Mouse (Mus musculus): ENCODE data around the gene Terb2. TPM values are rescaled to one million over a fixed set of nuclear protein-coding genes. Genes with fewer than 3 reads are reported as not detected.
A peak's percentile ranks its signal among the peaks of the same experiment; 100 is the strongest.

Gene Terb2
- not detected for total RNA-seq (2021)
- long read RNA-seq, experiment 1 = 0 reads
- long read RNA-seq, experiment 2 = 0 reads

GRCm38 (mm10) chr2:122186106-122186505 is at the start of gene Terb2, which contains the start of gene Patl2:
Gene Terb2 (plus strand): TSS chr2:122186272.
Gene Patl2 (minus strand): TSS chr2:122186189.
- DNase-seq (ENCODE audit: low spot score in 2 of 2) = no peak

- no peak for DNase-seq (ENCODE audit: low spot score in 2 of 2)
Measured at GRCm38 (mm10) chr2:122137839-122138465, 48.1 kb upstream of the Terb2 start.

- no peak for DNase-seq (ENCODE audit: low spot score in 2 of 2)
Measured at GRCm38 (mm10) chr2:122140815-122141214, 45.3 kb upstream of the Terb2 start.

- DNase-seq (ENCODE audit: low spot score in 2 of 2) = no peak
Measured at GRCm38 (mm10) chr2:122141332-122141967, 44.6 kb upstream of the Terb2 start.

GRCm38 (mm10) chr2:122143111-122143510 is 43.0 kb upstream of the Terb2 start:
- DNase-seq (ENCODE audit: low spot score in 2 of 2) = no peak

- no peak for DNase-seq (ENCODE audit: low spot score in 2 of 2)
Measured at GRCm38 (mm10) chr2:122145756-122146155, 40.3 kb upstream of the Terb2 start.

- peak in 1 of 2 experiments; percentile 15 for DNase-seq (ENCODE audit: low spot score in 2 of 2)
Measured at GRCm38 (mm10) chr2:122146687-122147086, 39.4 kb upstream of the Terb2 start.

- DNase-seq (ENCODE audit: low spot score in 2 of 2) = peak; percentile 91 to 94
Measured at GRCm38 (mm10) chr2:122147508-122148241, 38.4 kb upstream of the Terb2 start, which contains the start of gene B2m. Gene B2m (plus strand): TSS chr2:122147686.

GRCm38 (mm10) chr2:122148242-122148917 is 37.7 kb upstream of the Terb2 start:
- DNase-seq (ENCODE audit: low spot score in 2 of 2) = peak; percentile 21 to 44

GRCm38 (mm10) chr2:122149316-122149715 is 36.8 kb upstream of the Terb2 start:
- DNase-seq (ENCODE audit: low spot score in 2 of 2) = no peak

- no peak for DNase-seq (ENCODE audit: low spot score in 2 of 2)
Measured at GRCm38 (mm10) chr2:122149716-122150115, 36.4 kb upstream of the Terb2 start.

- no peak for DNase-seq (ENCODE audit: low spot score in 2 of 2)
Measured at GRCm38 (mm10) chr2:122151221-122151620, 34.9 kb upstream of the Terb2 start.

- no peak for DNase-seq (ENCODE audit: low spot score in 2 of 2)
Measured at GRCm38 (mm10) chr2:122152850-122153249, 33.2 kb upstream of the Terb2 start.

GRCm38 (mm10) chr2:122153681-122154365 is 32.2 kb upstream of the Terb2 start:
- no peak for DNase-seq (ENCODE audit: low spot score in 2 of 2)

- no peak for DNase-seq (ENCODE audit: low spot score in 2 of 2)
Measured at GRCm38 (mm10) chr2:122154479-122154878, 31.6 kb upstream of the Terb2 start.

- no peak for DNase-seq (ENCODE audit: low spot score in 2 of 2)
Measured at GRCm38 (mm10) chr2:122155292-122155691, 30.8 kb upstream of the Terb2 start.

- DNase-seq (ENCODE audit: low spot score in 2 of 2) = no peak
Measured at GRCm38 (mm10) chr2:122156051-122156700, 29.9 kb upstream of the Terb2 start.

GRCm38 (mm10) chr2:122157561-122157960 is 28.5 kb upstream of the Terb2 start:
- DNase-seq (ENCODE audit: low spot score in 2 of 2) = no peak

GRCm38 (mm10) chr2:122158362-122158802 is 27.7 kb upstream of the Terb2 start:
- no peak for DNase-seq (ENCODE audit: low spot score in 2 of 2)

GRCm38 (mm10) chr2:122159667-122160066 is 26.4 kb upstream of the Terb2 start:
- DNase-seq (ENCODE audit: low spot score in 2 of 2) = no peak

Data from layer of hippocampus, postnatal 14 days (tissue).